In the genomic region with DNA sequence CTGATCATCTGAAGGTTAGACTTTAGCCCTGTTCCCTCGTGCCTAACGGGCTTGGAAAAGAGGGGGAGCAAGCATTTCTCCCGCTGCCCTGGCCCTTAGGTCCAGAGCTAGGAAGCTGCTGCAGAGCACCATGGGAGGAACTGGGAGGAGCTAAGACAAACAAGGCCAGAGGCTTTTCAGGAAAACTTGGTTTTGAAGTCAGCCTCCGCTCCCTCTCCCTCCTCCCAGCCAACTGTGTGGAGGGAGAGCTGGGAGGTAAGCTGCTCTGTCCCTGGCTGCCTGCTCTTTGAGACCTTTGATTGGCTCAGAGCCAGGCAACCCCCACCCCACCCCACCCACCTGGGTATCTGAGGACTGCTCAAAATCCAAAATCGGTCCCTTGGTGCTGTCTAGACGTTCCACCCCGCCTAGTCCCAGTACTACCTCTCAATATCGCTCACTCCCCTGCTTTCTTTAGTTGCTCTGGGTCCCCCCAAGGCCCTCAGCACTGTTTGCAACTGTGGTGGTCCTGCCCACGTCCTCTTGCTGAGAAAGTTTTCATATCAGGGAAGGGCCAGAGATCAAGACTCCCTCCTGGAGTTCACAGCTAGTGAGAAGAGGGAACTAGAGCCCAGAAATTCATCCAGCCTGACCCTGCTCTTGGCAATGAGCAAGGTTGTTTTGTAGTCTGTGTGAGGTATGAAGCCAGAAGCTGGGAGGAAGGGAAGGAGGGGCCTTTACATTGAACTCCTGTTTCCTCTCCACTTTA, we compare ENCODE assay signal across 8 mouse cellular contexts. TPM values are rescaled to one million over a fixed set of nuclear protein-coding genes. Genes with fewer than 3 reads are reported as not detected.
DNase-seq lines count a peak whose midpoint lies in the region; ATAC-seq and TF ChIP-seq lines count a peak whose summit lies in the region.

No protein-coding gene starts in this region.

- peak overlapping the region; percentile 83 for H3K4me2 ChIP-seq in stomach, embryonic 15.5 days

- H3K4me1 ChIP-seq in E14TG2a.4 (replicated peaks; ENCODE audit: low read depth, low read length), result peaks cover 83% of the 10 kb centered on the region
- H3K4me1 ChIP-seq in lung, adult 2 months (ENCODE audit: control insufficient read depth, insufficient read depth, low read length), result peaks cover 24% of the 10 kb centered on the region
- H3K4me1 ChIP-seq in stomach, embryonic 15.5 days, result peaks cover 60% of the 10 kb centered on the region

- peaks cover 7% of the 10 kb centered on the region for H3K36me3 ChIP-seq in E14TG2a.4 (ENCODE audit: insufficient read depth, low read length)
- no peaks in the 10 kb centered on the region for H3K36me3 ChIP-seq in stomach, embryonic 15.5 days

- H3K27ac ChIP-seq in stomach, embryonic 15.5 days, result peak overlapping the region; percentile 94

- H3K9ac ChIP-seq in stomach, embryonic 15.5 days, result 0 out of 2 replicates have a peak overlapping the region, but pooled peaks have one; percentile 3

- TF ChIP-seq CTCF in E14TG2a.4 (conservative IDR thresholded peaks at IDR 0.05; ENCODE audit: low read length), result no peak
- no peak for TF ChIP-seq CTCF in lung, adult 2 months (IDR thresholded peaks at IDR 0.05; ENCODE audit: insufficient read depth, low read length)

- 7% methylated on average over 9 of the region's 9 CpGs for whole genome bisulfite sequencing in lung, adult 2 months
- WGBS in stomach, embryonic 15.5 days, result 8% methylated on average over 9 of the region's 9 CpGs

- peak; percentile 56 for DNase-seq in brain, adult 2 months (ENCODE audit: low read depth, low spot score)
- peak; percentile 99 for DNase-seq in heart, adult 11 months
- peak; percentile 89 for DNase-seq in kidney, adult 11 months
- DNase-seq in lung, adult 2 months, result peak; percentile 71
- DNase-seq in right cerebral cortex, postnatal 4 days, result no peak

- H3K27me3 ChIP-seq in E14TG2a.4 (ENCODE audit: insufficient read depth, low read length), result peaks cover 28% of the 10 kb centered on the region
- no peaks in the 10 kb centered on the region for H3K27me3 ChIP-seq in stomach, embryonic 15.5 days (replicated peaks)

- H3K9me3 ChIP-seq in E14TG2a.4 (ENCODE audit: low read length), result no peaks in the 10 kb centered on the region
- no peaks in the 10 kb centered on the region for H3K9me3 ChIP-seq in stomach, embryonic 15.5 days

- peak; percentile 94; the same call in 1 of the 2 replicates for TF ChIP-seq POLR2A in lung, adult 2 months (IDR thresholded peaks at IDR 0.05; ENCODE audit: borderline replicate concordance, extremely low read depth, low read depth, low read length)

- peak overlapping the region; percentile 79 for H3K4me3 ChIP-seq in E14TG2a.4 (replicated peaks; ENCODE audit: low read length)
- H3K4me3 ChIP-seq in lung, adult 2 months (replicated peaks; ENCODE audit: extremely low read depth, low read depth, low read length), result peak overlapping the region; percentile 15
- 0 out of 2 replicates have a peak overlapping the region, but pooled peaks have one; percentile 2 for H3K4me3 ChIP-seq in stomach, embryonic 15.5 days (replicated peaks)

- no peak for ATAC-seq in stomach, embryonic 15.5 days (ENCODE audit: insufficient read depth, low FRiP score, low read depth)
- no peak for ATAC-seq in CD4-positive, CD25-positive, alpha-beta regulatory T cell, adult 4 months

RNA-seq across cellular contexts. Expression of a gene that starts 1.9 kb away (rescaled TPM):
- polyA plus RNA-seq in lung, adult 2 months (2012; rRNA removed), result 213 and 329 TPM in 2 replicates
- polyA plus RNA-seq in stomach, embryonic 15.5 days (2015; fragmentation: Nextera tagmentation; extraction: Ambion mirVana), result 2.4 and 2.5 TPM in 2 replicates
- 10 to 100 TPM in 1 of 2 experiments, 1 to 10 TPM in 1; 4.9 to 12.3 TPM for polyA plus RNA-seq in CD4-positive, CD25-positive, alpha-beta regulatory T cell, adult 4 months (2017; shearing (Covaris generic))

RNA-seq across cellular contexts. Expression of a gene that starts 18.3 kb away (rescaled TPM):
- polyA plus RNA-seq in lung, adult 2 months (2012; rRNA removed), result 39.0 and 54.3 TPM in 2 replicates
- 23.0 and 23.6 TPM in 2 replicates for polyA plus RNA-seq in stomach, embryonic 15.5 days (2015; fragmentation: Nextera tagmentation; extraction: Ambion mirVana)
- polyA plus RNA-seq in CD4-positive, CD25-positive, alpha-beta regulatory T cell, adult 4 months (2017; shearing (Covaris generic)), result 10 to 100 TPM; 22.3 to 24.8 TPM

RNA-seq across cellular contexts. Expression of a gene that starts 27.7 kb away (rescaled TPM):
- polyA plus RNA-seq in lung, adult 2 months (2012; rRNA removed), result 33.6 and 37.9 TPM in 2 replicates
- 31.7 and 35.3 TPM in 2 replicates for polyA plus RNA-seq in stomach, embryonic 15.5 days (2015; fragmentation: Nextera tagmentation; extraction: Ambion mirVana)
- 10 to 100 TPM; 13.6 to 14.5 TPM for polyA plus RNA-seq in CD4-positive, CD25-positive, alpha-beta regulatory T cell, adult 4 months (2017; shearing (Covaris generic))

RNA-seq across cellular contexts. Expression of a gene that starts 36.6 kb away (rescaled TPM):
- polyA plus RNA-seq in lung, adult 2 months (2012; rRNA removed), result 142 and 159 TPM in 2 replicates
- polyA plus RNA-seq in stomach, embryonic 15.5 days (2015; fragmentation: Nextera tagmentation; extraction: Ambion mirVana), result 42.7 and 44.7 TPM in 2 replicates
- polyA plus RNA-seq in CD4-positive, CD25-positive, alpha-beta regulatory T cell, adult 4 months (2017; shearing (Covaris generic)), result 1 to 10 TPM; 4.8 to 5.7 TPM

RNA-seq across cellular contexts. Expression of a gene that starts 47.8 kb away (rescaled TPM):
- 45.0 and 55.1 TPM in 2 replicates for polyA plus RNA-seq in lung, adult 2 months (2012; rRNA removed)
- 36.4 and 39.7 TPM in 2 replicates for polyA plus RNA-seq in stomach, embryonic 15.5 days (2015; fragmentation: Nextera tagmentation; extraction: Ambion mirVana)
- polyA plus RNA-seq in CD4-positive, CD25-positive, alpha-beta regulatory T cell, adult 4 months (2017; shearing (Covaris generic)), result 10 to 100 TPM; 27.0 to 37.5 TPM

Comparison
In these comparisons a context has a peak if more than half of its experiments do, and no peak if none do; other contexts are left out.
1. H3K4me3 ChIP-seq: peak in every context shown above with its lines; median percentile 79 in E14TG2a.4; 15 in lung, adult 2 months; 2 in stomach, embryonic 15.5 days.
2. RNA of a gene that starts 1.9 kb away (polyA plus RNA-seq): 213 to 329 TPM in lung, adult 2 months; 4.9 to 12.3 TPM in CD4-positive, CD25-positive, alpha-beta regulatory T cell, adult 4 months and 2.4 to 2.5 TPM in stomach, embryonic 15.5 days; every median in the first group is over 10 times any median in the second.